Mouse (Mus musculus): Measurements from ENCODE around the gene Fbln2. TPM values are rescaled to one million over a fixed set of nuclear protein-coding genes. Genes with fewer than 3 reads are reported as not detected.

Fbln2 gene
- polyA plus RNA-seq, 1 experiment, result 16.4 TPM

- TF ChIP-seq POLR2A (IDR thresholded peaks at IDR 0.05; ENCODE audit: borderline replicate concordance, control insufficient read depth, low read depth, low read length) (no peak), CTCF (IDR thresholded peaks at IDR 0.05; ENCODE audit: control insufficient read depth, insufficient read depth, low read length) (peak; percentile 93)
- Histone ChIP-seq H3K4me3 (replicated peaks; ENCODE audit: control insufficient read depth, low read depth, low read length) (no peak overlapping the region), H3K4me1 (ENCODE audit: control insufficient read depth, insufficient read depth, low read length) (no peaks in the 10 kb centered on the region), H3K27ac (ENCODE audit: control insufficient read depth, insufficient read depth, low read depth, low read length, poor library complexity) (no peak overlapping the region)
- WGBS, result 57% methylated on average over 4 of the region's 4 CpGs
Measured at GRCm38 (mm10) chr6:91186161-91186931, 25.9 kb upstream of the Fbln2 start.

GRCm38 (mm10) chr6:91186934-91187333 is 25.3 kb upstream of the Fbln2 start:
- Histone ChIP-seq H3K27ac (ENCODE audit: control insufficient read depth, insufficient read depth, low read depth, low read length, poor library complexity) (no peak overlapping the region), H3K4me3 (replicated peaks; ENCODE audit: control insufficient read depth, low read depth, low read length) (no peak overlapping the region), H3K4me1 (ENCODE audit: control insufficient read depth, insufficient read depth, low read length) (no peaks in the 10 kb centered on the region)
- TF ChIP-seq CTCF (IDR thresholded peaks at IDR 0.05; ENCODE audit: control insufficient read depth, insufficient read depth, low read length), result no peak
- TF ChIP-seq POLR2A (IDR thresholded peaks at IDR 0.05; ENCODE audit: borderline replicate concordance, control insufficient read depth, low read depth, low read length), result no peak
- WGBS, result 76% methylated on average over 6 of the region's 6 CpGs

- TF ChIP-seq CTCF (IDR thresholded peaks at IDR 0.05; ENCODE audit: control insufficient read depth, insufficient read depth, low read length) (no peak), POLR2A (IDR thresholded peaks at IDR 0.05; ENCODE audit: borderline replicate concordance, control insufficient read depth, low read depth, low read length) (no peak)
- WGBS, result 72% methylated on average over 3 of the region's 3 CpGs
- H3K4me1 ChIP-seq (ENCODE audit: control insufficient read depth, insufficient read depth, low read length), result no peaks in the 10 kb centered on the region
- no peak overlapping the region for H3K4me3 ChIP-seq (replicated peaks; ENCODE audit: control insufficient read depth, low read depth, low read length)
- H3K27ac ChIP-seq (ENCODE audit: control insufficient read depth, insufficient read depth, low read depth, low read length, poor library complexity), result no peak overlapping the region
Measured at GRCm38 (mm10) chr6:91187871-91188270, 24.4 kb upstream of the Fbln2 start.

- no peaks in the 10 kb centered on the region for H3K4me1 ChIP-seq (ENCODE audit: control insufficient read depth, insufficient read depth, low read length)
- no peak overlapping the region for H3K27ac ChIP-seq (ENCODE audit: control insufficient read depth, insufficient read depth, low read depth, low read length, poor library complexity)
- TF ChIP-seq CTCF (IDR thresholded peaks at IDR 0.05; ENCODE audit: control insufficient read depth, insufficient read depth, low read length), result no peak
- 88% methylated on average over 6 of the region's 6 CpGs for WGBS
- H3K4me3 ChIP-seq (replicated peaks; ENCODE audit: control insufficient read depth, low read depth, low read length), result no peak overlapping the region
Measured at GRCm38 (mm10) chr6:91189971-91190370, 22.3 kb upstream of the Fbln2 start.

GRCm38 (mm10) chr6:91191465-91191864 is 20.8 kb upstream of the Fbln2 start:
- TF ChIP-seq CTCF (IDR thresholded peaks at IDR 0.05; ENCODE audit: control insufficient read depth, insufficient read depth, low read length), result no peak

GRCm38 (mm10) chr6:91192421-91192820 is 19.8 kb upstream of the Fbln2 start:
- Histone ChIP-seq H3K4me1 (ENCODE audit: control insufficient read depth, insufficient read depth, low read length) (no peaks in the 10 kb centered on the region), H3K4me3 (replicated peaks; ENCODE audit: control insufficient read depth, low read depth, low read length) (no peak overlapping the region), H3K27ac (ENCODE audit: control insufficient read depth, insufficient read depth, low read depth, low read length, poor library complexity) (no peak overlapping the region)
- 54% methylated on average over 3 of the region's 3 CpGs for WGBS
- TF ChIP-seq CTCF (IDR thresholded peaks at IDR 0.05; ENCODE audit: control insufficient read depth, insufficient read depth, low read length), result no peak
- no peak for TF ChIP-seq POLR2A (IDR thresholded peaks at IDR 0.05; ENCODE audit: borderline replicate concordance, control insufficient read depth, low read depth, low read length)

More at GRCm38 (mm10) chr6:91191465-91191864, 20.8 kb upstream of the Fbln2 start:
- Histone ChIP-seq H3K27ac (ENCODE audit: control insufficient read depth, insufficient read depth, low read depth, low read length, poor library complexity) (no peak overlapping the region), H3K4me3 (replicated peaks; ENCODE audit: control insufficient read depth, low read depth, low read length) (no peak overlapping the region), H3K4me1 (ENCODE audit: control insufficient read depth, insufficient read depth, low read length) (no peaks in the 10 kb centered on the region)
- WGBS, result 61% methylated on average over 2 of the region's 2 CpGs

GRCm38 (mm10) chr6:91192851-91193545 is 19.3 kb upstream of the Fbln2 start:
- TF ChIP-seq CTCF (IDR thresholded peaks at IDR 0.05; ENCODE audit: control insufficient read depth, insufficient read depth, low read length) (no peak), POLR2A (IDR thresholded peaks at IDR 0.05; ENCODE audit: borderline replicate concordance, control insufficient read depth, low read depth, low read length) (no peak)
- H3K27ac ChIP-seq (ENCODE audit: control insufficient read depth, insufficient read depth, low read depth, low read length, poor library complexity), result no peak overlapping the region
- 58% methylated on average over 1 of the region's 1 CpGs for WGBS

GRCm38 (mm10) chr6:91198456-91198855 is 13.8 kb upstream of the Fbln2 start:
- H3K4me1 ChIP-seq (ENCODE audit: control insufficient read depth, insufficient read depth, low read length), result no peaks in the 10 kb centered on the region
- no peak overlapping the region for H3K4me3 ChIP-seq (replicated peaks; ENCODE audit: control insufficient read depth, low read depth, low read length)
- 53% methylated on average over 2 of the region's 2 CpGs for WGBS
- H3K27ac ChIP-seq (ENCODE audit: control insufficient read depth, insufficient read depth, low read depth, low read length, poor library complexity), result no peak overlapping the region
- TF ChIP-seq CTCF (IDR thresholded peaks at IDR 0.05; ENCODE audit: control insufficient read depth, insufficient read depth, low read length), result no peak
- no peak for TF ChIP-seq POLR2A (IDR thresholded peaks at IDR 0.05; ENCODE audit: borderline replicate concordance, control insufficient read depth, low read depth, low read length)

More at GRCm38 (mm10) chr6:91192851-91193545, 19.3 kb upstream of the Fbln2 start:
- no peak overlapping the region for H3K4me3 ChIP-seq (replicated peaks; ENCODE audit: control insufficient read depth, low read depth, low read length)
- H3K4me1 ChIP-seq (ENCODE audit: control insufficient read depth, insufficient read depth, low read length), result no peaks in the 10 kb centered on the region

Data from bone marrow, adult 2 months (tissue).